Mouse (Mus musculus) heart, embryonic 11.5 days (tissue): Measurements from ENCODE around the gene Ngdn. TPM values are rescaled to one million over a fixed set of nuclear protein-coding genes. Genes with fewer than 3 reads are reported as not detected.
"Not testable (repeated sequence)": the region's sequence is repeated elsewhere in the genome, so short reads cannot be mapped to it uniquely, and the experiment has no call there.

Source experiments
- ATAC-seq: fragments of 200-750 bp; cut with Nextera tagmentation; replicated peaks from 2 replicates; pipeline ENCODE4 v1.8.0; 2017; ENCODE audit warnings: moderate library complexity; ENCODE audit not compliant: insufficient number of reproducible peaks, low FRiP score, low TSS enrichment
- H3K27ac ChIP-seq: fragments of 300-500 bp; sonication (generic); 2 replicates; pipeline ENCODE4 v1.5.1; 2014; ENCODE audit warnings: mild to moderate bottlenecking, low read depth, low read length
- H3K27me3 ChIP-seq: fragments of 300-500 bp; sonication (generic); 2 replicates; pipeline ENCODE4 v1.6.1; 2014; ENCODE audit warnings: mild to moderate bottlenecking, low read length, mixed read lengths; ENCODE audit not compliant: control insufficient read depth, insufficient read depth
- H3K36me3 ChIP-seq: fragments of 300-500 bp; sonication (generic); 2 replicates; pipeline ENCODE4 v1.6.1; 2014; ENCODE audit warnings: mild to moderate bottlenecking, low read length, moderate library complexity, mixed read lengths; ENCODE audit not compliant: control insufficient read depth, insufficient read depth
- H3K4me1 ChIP-seq: fragments of 300-500 bp; sonication (generic); 2 replicates; pipeline ENCODE4 v1.6.1; 2014; ENCODE audit warnings: low read length; ENCODE audit not compliant: control insufficient read depth, insufficient read depth
- H3K4me2 ChIP-seq: fragments of 300-500 bp; sonication (generic); 2 replicates; pipeline ENCODE4 v1.6.1; 2014; ENCODE audit warnings: mild to moderate bottlenecking, moderate library complexity
- H3K4me3 ChIP-seq: fragments of 300-500 bp; sonication (generic); 2 replicates; pipeline ENCODE4 v1.5.1; 2014; ENCODE audit warnings: low read depth, low read length
- H3K9ac ChIP-seq: fragments of 300-500 bp; sonication (generic); 2 replicates; pipeline ENCODE4 v1.6.1; 2014; ENCODE audit warnings: mild to moderate bottlenecking, low read depth, low read length, moderate library complexity
- H3K9me3 ChIP-seq: fragments of 300-500 bp; sonication (generic); replicated peaks from 2 replicates; pipeline ENCODE4 v1.6.1; 2016; ENCODE audit warnings: low read length; ENCODE audit not compliant: control insufficient read depth
- WGBS: fragments of 180-500 bp; shearing (Covaris S2); extraction: QIAGEN DNeasy Blood & Tissue Kit; methylation state at CpG from one replicate; pipeline ENCODE4 v1.1.7; 2014; ENCODE audit not compliant: insufficient replicate concordance; 5-methylcytosine and 5-hydroxymethylcytosine counted together
- polyA plus RNA-seq: library from polyadenylated mRNA; unstranded; fragments of >200 nt; fragmentation: Nextera tagmentation; extraction: Ambion mirVana; gene quantifications from 2 replicates; pipeline ENCODE4 v1.2.1, GENCODE M21; 2014

Ngdn gene
- polyA plus RNA-seq, 1 experiment from 2014 or later: 60.3 TPM

DNA sequence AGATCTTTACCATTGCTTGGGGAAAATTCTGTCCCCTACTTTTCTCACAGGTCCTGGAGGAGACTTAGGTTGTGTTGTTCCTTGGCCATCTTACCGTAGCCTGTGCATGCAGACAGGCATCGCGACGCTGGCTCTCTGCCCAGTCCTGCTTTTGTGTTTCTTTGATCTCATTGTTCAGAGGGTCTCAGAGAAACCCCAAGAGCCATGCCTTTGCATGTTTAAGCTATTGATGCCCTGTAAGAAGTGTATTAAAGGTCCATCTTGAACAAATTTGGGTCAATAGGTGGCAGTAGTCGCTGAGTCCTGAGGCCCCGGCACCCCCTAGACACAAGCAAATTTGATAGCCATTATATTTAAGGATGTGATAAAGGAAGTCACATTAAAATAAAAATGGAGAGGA, 12.4 kb downstream of the Ngdn start:
- Histone ChIP-seq H3K36me3 (peaks cover 6% of the 10 kb centered on the region), H3K9me3 (no peaks in the 10 kb centered on the region), H3K4me1 (peaks cover 7% of the 10 kb centered on the region), H3K27ac (no peak overlapping the region), H3K4me3 (no peak overlapping the region), H3K4me2 (no peak overlapping the region), H3K9ac (no peak overlapping the region), H3K27me3 (no peaks in the 10 kb centered on the region)
- WGBS: 29% methylated on average over 6 of the region's 6 CpGs
- ATAC-seq: no peak

DNA sequence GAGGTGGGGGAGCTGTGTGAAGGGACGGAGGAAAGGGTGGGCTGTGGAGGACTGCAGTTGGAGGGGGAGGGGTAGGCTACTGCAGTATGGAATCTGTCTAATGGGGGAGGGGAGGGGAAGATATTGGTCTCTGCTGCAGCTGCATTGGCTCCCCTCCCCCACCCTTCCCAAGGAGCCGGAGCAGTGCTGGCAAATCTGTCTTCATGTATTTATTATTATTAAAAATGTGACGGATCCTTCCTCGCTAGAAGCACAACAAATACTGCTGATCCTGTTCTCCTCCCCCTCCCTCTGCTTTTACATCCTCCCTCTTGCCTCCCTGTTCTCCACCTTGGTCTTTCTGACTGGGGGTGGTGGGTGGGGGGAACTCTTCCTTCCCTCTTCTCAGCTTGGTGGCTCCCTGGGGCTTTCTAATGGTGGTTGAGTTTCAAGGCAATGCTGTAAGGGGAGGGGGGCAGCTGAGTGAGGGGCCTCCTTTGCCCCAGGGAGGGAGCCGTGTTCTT, 13.1 kb downstream of the Ngdn start:
- H3K36me3 ChIP-seq: peaks cover under 1% of the 10 kb centered on the region; the same call in 1 of the 2 replicates
- no peak overlapping the region for H3K27ac ChIP-seq
- 0 out of 2 replicates have a peak, but pooled peaks have one; percentile 38 for ATAC-seq
- no peaks in the 10 kb centered on the region for H3K9me3 ChIP-seq
- no peak overlapping the region for H3K4me2 ChIP-seq
- WGBS: 6% methylated on average over 5 of the region's 5 CpGs
- H3K4me1 ChIP-seq: peaks cover 7% of the 10 kb centered on the region
- H3K9ac ChIP-seq: no peak overlapping the region
- no peaks in the 10 kb centered on the region for H3K27me3 ChIP-seq
- no peak overlapping the region for H3K4me3 ChIP-seq

GRCm38 (mm10) chr14:55029034-55029698, 13.9 kb downstream of the Ngdn start:
- peaks cover 7% of the 10 kb centered on the region for H3K4me1 ChIP-seq
- H3K36me3 ChIP-seq: no peaks in the 10 kb centered on the region
- H3K27me3 ChIP-seq: no peaks in the 10 kb centered on the region
- H3K9me3 ChIP-seq: no peaks in the 10 kb centered on the region
- no peak overlapping the region for H3K9ac ChIP-seq
- no peak overlapping the region for H3K27ac ChIP-seq
- H3K4me2 ChIP-seq: no peak overlapping the region
- ATAC-seq: no peak
- 6% methylated on average over 11 of the region's 11 CpGs for WGBS
- no peak overlapping the region for H3K4me3 ChIP-seq

DNA sequence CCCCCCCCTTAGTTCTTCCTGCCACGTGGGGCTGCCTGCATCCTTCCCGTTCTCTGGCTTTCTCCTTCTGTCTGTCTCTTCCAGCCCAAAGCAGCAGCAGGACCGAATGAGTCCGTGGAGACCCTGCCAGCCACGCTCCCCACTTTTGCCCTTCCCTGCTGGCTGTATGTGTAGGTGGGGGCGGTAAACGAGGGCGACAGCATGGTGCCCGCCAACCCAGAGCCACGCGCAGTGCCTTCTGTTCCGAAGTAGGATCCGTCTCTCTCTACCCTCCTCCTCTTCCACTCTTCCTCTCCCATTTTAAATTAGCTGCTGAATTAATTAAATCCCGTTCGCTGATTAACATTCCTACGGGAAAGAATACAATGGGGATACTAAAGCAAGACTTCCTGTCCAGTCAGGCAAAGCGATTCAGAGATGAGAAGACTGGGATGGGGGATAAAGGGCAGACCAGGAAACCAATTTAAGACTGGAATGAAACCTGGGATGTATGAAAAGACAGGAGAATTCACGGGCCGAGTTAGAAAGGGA, 17.5 kb downstream of the Ngdn start:
- Histone ChIP-seq H3K27ac (no peak overlapping the region), H3K36me3 (no peaks in the 10 kb centered on the region), H3K4me2 (no peak overlapping the region), H3K9ac (no peak overlapping the region), H3K9me3 (no peaks in the 10 kb centered on the region), H3K4me3 (no peak overlapping the region), H3K27me3 (no peaks in the 10 kb centered on the region), H3K4me1 (peaks cover 7% of the 10 kb centered on the region)
- WGBS: 43% methylated on average over 19 of the region's 19 CpGs
- ATAC-seq: no peak

- not testable (repeated sequence) for ATAC-seq, H3K4me2 ChIP-seq, H3K4me3 ChIP-seq, H3K9me3 ChIP-seq, H3K4me1 ChIP-seq, H3K9ac ChIP-seq, H3K27me3 ChIP-seq, H3K36me3 ChIP-seq, H3K27ac ChIP-seq
- no CpG with 5 or more reads among the region's 2 CpGs for WGBS
Measured at GRCm38 (mm10) chr14:55043694-55044093, 28.4 kb downstream of the Ngdn start.

- ATAC-seq: no peak
- Histone ChIP-seq H3K4me1 (no peaks in the 10 kb centered on the region), H3K36me3 (no peaks in the 10 kb centered on the region), H3K27me3 (no peaks in the 10 kb centered on the region), H3K4me3 (no peak overlapping the region), H3K4me2 (no peak overlapping the region), H3K9me3 (no peaks in the 10 kb centered on the region), H3K9ac (no peak overlapping the region), H3K27ac (no peak overlapping the region)
- 77% methylated on average over 2 of the region's 2 CpGs for WGBS
Measured at GRCm38 (mm10) chr14:55047971-55048531, 32.8 kb downstream of the Ngdn start.

DNA sequence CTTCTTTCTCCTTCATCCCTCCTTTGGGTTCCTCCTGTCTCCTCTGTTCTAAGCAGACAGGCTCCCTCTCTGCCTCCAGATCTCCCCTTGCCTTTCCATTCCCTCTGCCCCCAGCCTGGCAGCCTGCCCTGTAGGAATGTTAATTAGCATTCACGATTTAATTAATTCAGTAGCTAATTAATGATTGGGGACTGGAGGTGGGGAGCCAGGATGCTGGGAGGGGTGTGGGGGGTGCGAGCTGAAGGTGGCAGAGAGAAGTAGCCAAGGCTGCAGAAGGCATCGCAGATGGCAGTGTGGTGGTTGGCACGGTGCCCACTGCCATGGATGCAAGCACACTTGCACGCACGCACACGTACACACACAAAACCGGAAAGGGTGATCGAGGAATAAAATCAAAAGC, 37.2 kb downstream of the Ngdn start:
- no peak overlapping the region for H3K9ac ChIP-seq
- ATAC-seq: no peak
- no peak overlapping the region for H3K27ac ChIP-seq
- H3K9me3 ChIP-seq: no peaks in the 10 kb centered on the region
- 83% methylated on average over 9 of the region's 9 CpGs for WGBS
- no peaks in the 10 kb centered on the region for H3K4me1 ChIP-seq
- no peak overlapping the region for H3K4me3 ChIP-seq
- H3K27me3 ChIP-seq: 0 out of 2 replicates have a peak, but pooled peaks cover 4% of the 10 kb centered on the region
- no peak overlapping the region for H3K4me2 ChIP-seq
- H3K36me3 ChIP-seq: no peaks in the 10 kb centered on the region

- 80% methylated on average over 4 of the region's 4 CpGs for WGBS
- Histone ChIP-seq H3K36me3 (no peaks in the 10 kb centered on the region), H3K9me3 (no peaks in the 10 kb centered on the region), H3K27me3 (0 out of 2 replicates have a peak, but pooled peaks cover 4% of the 10 kb centered on the region), H3K4me1 (no peaks in the 10 kb centered on the region), H3K9ac (no peak overlapping the region), H3K4me2 (no peak overlapping the region), H3K27ac (no peak overlapping the region), H3K4me3 (no peak overlapping the region)
- no peak for ATAC-seq
Measured at GRCm38 (mm10) chr14:55053050-55053449, 37.8 kb downstream of the Ngdn start.
